Mouse (Mus musculus): ENCODE data around the gene Wbp11.
"Not testable (repeated sequence)": the region's sequence is repeated elsewhere in the genome, so short reads cannot be mapped to it uniquely, and the experiment has no call there.

Gene Wbp11

DNA sequence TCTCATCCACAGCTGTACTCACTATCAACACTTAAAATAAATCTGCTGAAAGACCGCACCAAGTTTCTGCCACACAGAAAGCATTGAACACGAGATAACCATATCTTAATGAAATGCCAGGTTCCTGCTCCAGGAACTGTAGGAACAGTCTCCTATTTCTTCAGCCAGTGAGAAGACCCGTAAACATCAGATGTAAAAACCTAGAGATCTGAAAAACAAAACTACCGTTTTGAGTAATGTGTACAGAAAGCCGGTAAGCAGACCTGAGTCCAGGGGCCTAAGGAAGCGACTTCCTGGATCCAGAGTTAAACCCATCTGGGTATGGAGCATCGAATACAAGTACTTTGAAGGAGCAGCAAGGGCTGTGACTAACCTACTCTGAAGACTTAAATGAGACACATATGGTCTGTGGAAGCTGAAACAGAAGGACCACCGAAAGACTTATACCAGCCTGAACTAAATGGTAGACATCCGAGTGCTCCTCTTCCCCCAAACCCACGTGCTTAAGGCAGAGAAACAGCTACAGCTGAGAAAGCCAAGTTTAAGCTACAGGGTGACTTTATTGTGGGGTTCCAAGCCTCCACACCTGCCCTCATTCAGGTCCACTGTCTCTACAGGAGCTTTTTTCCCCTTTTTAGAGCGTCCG lies 24.8 kb downstream of the Wbp11 start:
- DNase-seq (ENCODE audit: low spot score in 2 of 2) = no peak

- DNase-seq (ENCODE audit: low spot score in 2 of 2) = no peak
These were observed 26.8 kb downstream of the Wbp11 start for GRCm38 (mm10) chr6:136801274-136801673.

- DNase-seq (ENCODE audit: low spot score in 2 of 2) = no peak
These were observed 27.3 kb downstream of the Wbp11 start for GRCm38 (mm10) chr6:136800710-136801109.

GRCm38 (mm10) chr6:136797874-136798693 lies 29.9 kb downstream of the Wbp11 start:
- not testable (repeated sequence) for DNase-seq (ENCODE audit: low spot score in 2 of 2)

DNA sequence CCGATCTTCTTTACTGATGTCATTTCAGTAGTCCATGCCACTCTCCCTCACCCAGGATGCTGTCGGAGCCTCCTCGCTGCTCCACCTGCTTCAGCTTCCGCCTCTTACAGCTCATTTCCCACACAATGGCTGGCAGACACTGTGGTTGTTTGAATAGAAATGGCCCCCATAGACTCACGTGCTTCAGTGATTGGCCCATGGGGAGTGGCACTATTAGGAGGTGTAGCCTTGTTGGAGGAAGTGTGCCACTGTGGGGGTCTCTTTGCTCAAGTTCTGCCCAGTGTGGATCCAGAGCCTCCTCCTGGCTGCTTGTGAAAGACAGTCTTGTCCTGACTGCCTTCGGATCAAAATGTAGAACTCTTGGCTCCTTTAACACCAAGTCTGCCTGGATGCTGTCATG lies 32.2 kb downstream of the Wbp11 start:
- no peak for DNase-seq (ENCODE audit: low spot score in 2 of 2)

GRCm38 (mm10) chr6:136795110-136795509 lies 32.9 kb downstream of the Wbp11 start:
- DNase-seq (ENCODE audit: low spot score in 2 of 2) = no peak

DNA sequence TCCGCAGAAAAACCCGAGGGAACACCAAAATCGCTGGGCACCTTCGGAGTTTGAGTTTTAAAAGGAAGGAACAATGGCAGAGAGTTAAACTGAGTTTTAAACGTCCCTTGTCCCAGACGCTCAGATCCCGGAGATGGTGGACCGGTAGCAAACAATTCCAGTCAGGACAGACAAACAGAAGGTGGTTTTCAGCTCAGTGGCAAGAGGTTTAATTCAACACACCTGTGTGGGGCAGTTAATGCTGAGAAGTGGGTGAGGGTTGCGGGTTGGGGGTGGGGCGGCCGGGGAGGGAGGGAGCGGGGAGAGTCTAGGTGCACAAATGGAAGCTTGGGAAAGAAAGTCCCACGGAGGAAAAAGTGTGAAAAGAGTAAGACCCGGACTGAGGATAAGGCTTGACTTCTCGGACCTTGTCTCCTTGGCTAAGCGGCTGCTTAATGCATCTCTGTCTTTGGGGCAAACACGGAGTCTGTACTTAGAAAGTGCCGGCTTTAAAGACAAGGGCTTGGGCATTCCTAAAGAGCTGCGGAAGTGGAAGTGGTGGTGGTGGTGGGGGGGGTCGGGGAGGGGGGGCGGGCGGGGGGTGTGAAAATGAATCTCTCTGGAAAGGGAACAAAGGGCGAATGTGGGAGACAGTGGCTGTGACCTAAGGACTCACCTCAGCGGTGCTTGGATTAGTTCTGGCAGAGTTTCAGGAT lies 34.1 kb downstream of the Wbp11 start:
- DNase-seq (ENCODE audit: low spot score in 2 of 2) = no peak

DNA sequence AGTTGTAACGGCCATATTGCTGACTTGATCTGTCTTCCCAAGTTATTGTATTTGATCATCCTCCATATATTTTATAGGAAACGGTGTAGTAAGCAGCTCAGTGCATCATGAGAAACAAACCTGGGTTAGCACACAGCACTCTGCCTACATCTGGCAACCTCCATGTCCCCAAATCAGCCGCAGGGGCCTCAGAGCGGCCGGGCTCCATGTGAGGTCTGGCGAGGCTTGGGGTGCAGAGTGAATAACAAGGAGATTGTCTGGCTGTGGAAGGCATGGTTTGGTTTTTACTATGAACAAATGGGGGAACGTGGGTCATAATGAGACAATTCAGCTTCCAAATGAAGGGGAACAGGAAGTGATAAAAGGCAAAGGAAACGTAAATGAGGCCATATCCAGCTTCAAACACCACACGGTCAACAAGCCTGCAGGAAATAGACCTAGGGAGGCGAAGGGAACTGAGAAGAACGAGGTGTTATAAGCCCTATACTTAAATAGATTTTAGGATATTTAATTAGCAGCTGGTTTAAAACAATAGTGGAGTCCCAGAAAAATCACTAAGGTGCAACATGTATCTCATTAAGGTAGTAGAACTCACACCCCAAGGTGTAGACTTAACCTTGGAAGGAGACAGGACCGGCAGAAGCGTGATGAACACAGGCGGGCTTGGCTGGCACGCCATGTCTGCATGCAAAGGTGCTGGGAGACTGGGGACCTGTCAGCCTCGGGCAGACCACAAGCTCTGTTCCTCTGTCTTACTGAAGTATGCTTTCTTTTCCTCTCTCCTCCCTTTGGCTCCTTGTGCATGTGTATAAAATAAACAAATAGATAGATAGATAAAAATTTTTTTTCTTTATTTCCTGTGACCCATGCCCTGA lies 34.9 kb downstream of the Wbp11 start:
- no peak for DNase-seq (ENCODE audit: low spot score in 2 of 2)

DNA sequence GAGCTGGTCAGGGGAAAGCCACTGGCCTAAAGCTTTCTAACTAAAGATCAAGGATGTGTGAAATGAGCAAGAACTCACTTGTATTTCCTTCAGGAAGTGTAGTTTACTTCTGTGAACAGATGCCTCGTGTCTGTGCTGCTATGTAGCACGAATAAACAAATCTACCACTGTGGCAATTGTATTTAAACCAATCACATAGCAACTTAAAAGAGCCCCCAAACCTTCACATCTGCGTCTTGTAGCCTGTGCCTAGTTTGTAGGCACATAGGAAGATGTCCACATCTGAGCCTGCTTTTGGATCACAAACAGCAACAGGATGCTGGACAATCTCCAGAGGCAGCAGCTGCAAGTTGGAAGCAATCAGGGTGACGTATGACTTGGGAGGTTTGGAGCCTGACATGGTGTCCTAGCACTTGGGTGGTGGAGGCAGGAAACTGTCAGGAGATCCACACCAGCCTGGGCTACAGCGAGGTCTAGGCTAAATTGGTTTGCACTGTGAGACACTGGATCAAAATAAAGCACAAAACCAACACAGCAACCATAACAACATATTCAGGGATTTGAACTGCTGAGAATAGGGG lies 38.6 kb downstream of the Wbp11 start:
- DNase-seq (ENCODE audit: low spot score in 2 of 2) = no peak

DNA sequence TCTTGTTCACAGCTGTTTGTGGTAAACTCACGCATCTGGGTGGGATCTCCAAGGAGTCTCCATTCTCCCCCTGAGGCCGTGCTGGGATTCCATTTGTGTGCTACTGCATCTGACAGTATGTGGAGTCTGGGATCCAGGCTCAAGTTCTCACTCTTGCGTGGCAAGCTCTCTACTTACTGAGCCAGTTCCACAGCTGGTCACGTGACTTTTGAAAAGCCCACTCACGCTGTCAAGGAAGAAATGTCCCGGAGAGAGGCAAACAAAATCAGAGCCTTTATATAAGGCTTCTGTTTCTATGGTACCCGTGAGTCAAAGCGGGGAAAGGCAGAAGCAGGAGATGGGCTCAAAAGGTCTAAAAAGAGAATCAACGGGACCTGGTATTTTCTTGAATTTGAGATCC lies 45.3 kb downstream of the Wbp11 start:
- no peak for DNase-seq (ENCODE audit: low spot score in 2 of 2)

GRCm38 (mm10) chr6:136782146-136782545 lies 45.9 kb downstream of the Wbp11 start:
- no peak for DNase-seq (ENCODE audit: low spot score in 2 of 2)

GRCm38 (mm10) chr6:136781377-136781986 lies 46.6 kb downstream of the Wbp11 start, which contains the start of gene Gucy2c:
Gucy2c (minus strand) TSS chr6:136781765.
- no peak for DNase-seq (ENCODE audit: low spot score in 2 of 2)

DNA sequence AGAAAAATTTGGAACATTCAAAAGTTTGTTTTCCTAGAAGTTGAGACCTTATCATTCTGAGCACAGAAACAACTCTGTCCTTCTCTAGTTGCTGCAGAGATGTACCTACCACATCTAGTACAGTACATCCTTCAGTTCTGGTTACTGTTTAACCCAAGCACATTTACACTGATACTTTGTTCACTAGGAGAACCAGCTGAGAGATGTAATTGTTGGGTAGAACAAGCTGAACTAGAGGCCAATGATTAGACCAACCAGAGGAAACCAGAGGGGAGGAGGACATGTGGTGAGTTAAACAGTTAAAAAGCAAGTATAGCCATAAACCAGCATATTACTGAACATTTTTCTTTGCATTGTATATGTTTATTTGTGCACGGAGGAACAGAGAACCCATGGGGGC lies 51.6 kb downstream of the Wbp11 start:
- DNase-seq (ENCODE audit: low spot score in 2 of 2) = no peak

GRCm38 (mm10) chr6:136769859-136770258 lies 58.2 kb downstream of the Wbp11 start:
- no peak for DNase-seq (ENCODE audit: low spot score in 2 of 2)

GRCm38 (mm10) chr6:136769143-136769542 lies 58.9 kb downstream of the Wbp11 start:
- DNase-seq (ENCODE audit: low spot score in 2 of 2) = no peak

- DNase-seq (ENCODE audit: low spot score in 2 of 2) = no peak
These were observed 64.1 kb downstream of the Wbp11 start for GRCm38 (mm10) chr6:136763912-136764311.
